Mouse (Mus musculus) intestine, embryonic 15.5 days (tissue): ENCODE data around the gene Gm49416. TPM values are rescaled to one million over a fixed set of nuclear protein-coding genes. Genes with fewer than 3 reads are reported as not detected.
"Not testable (repeated sequence)": the region's sequence is repeated elsewhere in the genome, so short reads cannot be mapped to it uniquely, and the experiment has no call there.

Experiments
- ATAC-seq: fragments of 200-750 bp; cut with Nextera tagmentation; 2 replicates; pipeline ENCODE4 v1.8.0; 2017; ENCODE audit warnings: moderate TSS enrichment, moderate library complexity
- H3K27ac ChIP-seq: fragments of 300-500 bp; sonication (generic); 2 replicates; pipeline ENCODE4 v1.5.1; 2015; ENCODE audit warnings: mild to moderate bottlenecking, inconsistent platforms
- H3K27me3 ChIP-seq: fragments of 300-500 bp; sonication (generic); replicated peaks from 2 replicates; pipeline ENCODE4 v1.6.1; 2015; ENCODE audit warnings: inconsistent platforms
- H3K36me3 ChIP-seq: fragments of 300-500 bp; sonication (generic); 2 replicates; pipeline ENCODE4 v1.6.1; 2015; ENCODE audit warnings: inconsistent platforms
- H3K4me1 ChIP-seq: fragments of 300-500 bp; sonication (generic); replicated peaks from 2 replicates; pipeline ENCODE4 v1.6.1; 2015; ENCODE audit warnings: inconsistent platforms
- H3K4me2 ChIP-seq: fragments of 300-500 bp; sonication (generic); replicated peaks from 2 replicates; pipeline ENCODE4 v1.6.1; 2015; ENCODE audit warnings: mild to moderate bottlenecking, inconsistent platforms
- H3K4me3 ChIP-seq: fragments of 300-500 bp; sonication (generic); replicated peaks from 2 replicates; pipeline ENCODE4 v1.5.1; 2015; ENCODE audit warnings: inconsistent platforms
- H3K9ac ChIP-seq: fragments of 300-500 bp; sonication (generic); 2 replicates; pipeline ENCODE4 v1.6.1; 2015; ENCODE audit warnings: inconsistent platforms
- H3K9me3 ChIP-seq: fragments of 300-500 bp; sonication (generic); 2 replicates; pipeline ENCODE4 v1.6.1; 2016; ENCODE audit warnings: inconsistent platforms
- WGBS: fragments of 180-500 bp; shearing (Covaris S2); methylation state at CpG from one replicate; pipeline ENCODE4 v1.1.7; 2015; 5-methylcytosine and 5-hydroxymethylcytosine counted together
- polyA plus RNA-seq: library from polyadenylated mRNA; unstranded; fragments of >200 nt; fragmentation: Nextera tagmentation; extraction: Ambion mirVana; gene quantifications from 2 replicates; pipeline ENCODE4 v1.2.1, GENCODE M21; 2015

The Gm49416 gene
- polyA plus RNA-seq, 1 experiment from 2014 or later: not detected

GRCm38 (mm10) chr19:8886916-8887584, 1.7 kb upstream of the Gm49416 start:
- no peak overlapping the region for H3K4me3 ChIP-seq

GRCm38 (mm10) chr19:8887585-8888463, 902 bp upstream of the Gm49416 start:
- Histone ChIP-seq H3K36me3 (no peaks in the 10 kb centered on the region; the same call in 1 of the 2 replicates), H3K9ac (peak overlapping the region; percentile 78), H3K27me3 (no peaks in the 10 kb centered on the region), H3K4me2 (peak overlapping the region; percentile 57), H3K4me1 (peaks cover 9% of the 10 kb centered on the region), H3K9me3 (no peaks in the 10 kb centered on the region), H3K27ac (peak overlapping the region; percentile 84), H3K4me3 (peak overlapping the region; percentile 69)
- 15% methylated on average over 19 of the region's 19 CpGs for WGBS
- no peak for ATAC-seq

More at GRCm38 (mm10) chr19:8886916-8887584, 1.7 kb upstream of the Gm49416 start:
- H3K36me3 ChIP-seq: no peaks in the 10 kb centered on the region; the same call in 1 of the 2 replicates
- H3K9ac ChIP-seq: peak overlapping the region; percentile 78; the same call in 1 of the 2 replicates
- H3K9me3 ChIP-seq: no peaks in the 10 kb centered on the region
- H3K4me1 ChIP-seq: peaks cover 9% of the 10 kb centered on the region
- ATAC-seq: no peak
- H3K27me3 ChIP-seq: no peaks in the 10 kb centered on the region
- peak overlapping the region; percentile 84 for H3K27ac ChIP-seq
- peak overlapping the region; percentile 57 for H3K4me2 ChIP-seq
- 35% methylated on average over 1 of the region's 1 CpGs for WGBS

GRCm38 (mm10) chr19:8892829-8893766, 4.4 kb downstream of the Gm49416 start, which contains the start of gene Ints5:
Ints5 (plus strand) TSS chr19:8893005.
- Histone ChIP-seq H3K4me2 (peak within 1 kb of the TSS; percentile 66), H3K9me3 (no peaks in the 10 kb centered on the region), H3K27ac (peak within 1 kb of the TSS; percentile 92), H3K4me3 (peak within 1 kb of the TSS; percentile 71), H3K27me3 (no peaks in the 10 kb centered on the region), H3K36me3 (peaks cover 9% of the 10 kb centered on the region; the same call in 1 of the 2 replicates), H3K9ac (peak within 1 kb of the TSS; percentile 91), H3K4me1 (peaks cover 26% of the 10 kb centered on the region)
- ATAC-seq: peak; percentile 61
- 2% methylated on average over 54 of the region's 54 CpGs for WGBS

GRCm38 (mm10) chr19:8895397-8895960, 6.8 kb downstream of the Gm49416 start:
- 95% methylated on average over 9 of the region's 9 CpGs for WGBS

GRCm38 (mm10) chr19:8896231-8896630, 7.5 kb downstream of the Gm49416 start:
- H3K27me3 ChIP-seq, H3K4me3 ChIP-seq, H3K9me3 ChIP-seq, H3K36me3 ChIP-seq, ATAC-seq, H3K27ac ChIP-seq: not testable (repeated sequence)
- H3K4me1 ChIP-seq: peaks cover 22% of the 10 kb centered on the region
- WGBS: 73% methylated on average over 5 of the region's 5 CpGs
- peak overlapping the region; percentile 53; the same call in 1 of the 2 replicates for H3K9ac ChIP-seq
- H3K4me2 ChIP-seq: peak overlapping the region; percentile 64; the same call in 1 of the 2 replicates

More at GRCm38 (mm10) chr19:8895397-8895960, 6.8 kb downstream of the Gm49416 start:
- ATAC-seq: no peak
- H3K9ac ChIP-seq: no peak overlapping the region; the same call in 1 of the 2 replicates
- H3K4me1 ChIP-seq: peaks cover 22% of the 10 kb centered on the region
- H3K27ac ChIP-seq: no peak overlapping the region
- peaks cover 9% of the 10 kb centered on the region; the same call in 1 of the 2 replicates for H3K36me3 ChIP-seq
- H3K4me2 ChIP-seq: no peak overlapping the region; the same call in 1 of the 2 replicates
- no peaks in the 10 kb centered on the region for H3K9me3 ChIP-seq
- H3K4me3 ChIP-seq: no peak overlapping the region
- H3K27me3 ChIP-seq: no peaks in the 10 kb centered on the region

- not testable (repeated sequence) for H3K9me3 ChIP-seq, H3K27me3 ChIP-seq
- peak overlapping the region; percentile 91 for H3K27ac ChIP-seq
- H3K36me3 ChIP-seq: peaks cover 12% of the 10 kb centered on the region; the same call in 1 of the 2 replicates
- H3K4me3 ChIP-seq: peak overlapping the region; percentile 87
- ATAC-seq: peak; percentile 60
- peak overlapping the region; percentile 53 for H3K9ac ChIP-seq
- H3K4me2 ChIP-seq: peak overlapping the region; percentile 64
- H3K4me1 ChIP-seq: peaks cover 22% of the 10 kb centered on the region
- 20% methylated on average over 21 of the region's 21 CpGs for WGBS
Observed at GRCm38 (mm10) chr19:8897211-8897864, 8.6 kb downstream of the Gm49416 start.

GRCm38 (mm10) chr19:8897865-8898495, 9.3 kb downstream of the Gm49416 start, which contains the start of gene Ganab:
Ganab (plus strand) TSS chr19:8898071.
- peak within 1 kb of the TSS; percentile 87 for H3K4me3 ChIP-seq
- H3K27me3 ChIP-seq: no peaks in the 10 kb centered on the region
- ATAC-seq: peak; percentile 99
- H3K36me3 ChIP-seq: peaks cover 13% of the 10 kb centered on the region; the same call in 1 of the 2 replicates
- H3K9ac ChIP-seq: peak within 1 kb of the TSS; percentile 94
- WGBS: under 1% methylated on average over 49 of the region's 53 CpGs
- peak within 1 kb of the TSS; percentile 66 for H3K4me2 ChIP-seq
- peak within 1 kb of the TSS; percentile 91 for H3K27ac ChIP-seq
- peaks cover 22% of the 10 kb centered on the region for H3K4me1 ChIP-seq
- no peaks in the 10 kb centered on the region for H3K9me3 ChIP-seq

GRCm38 (mm10) chr19:8898576-8898975, 9.8 kb downstream of the Gm49416 start:
- Histone ChIP-seq H3K27me3 (no peaks in the 10 kb centered on the region), H3K4me2 (peak overlapping the region; percentile 66), H3K9me3 (no peaks in the 10 kb centered on the region), H3K9ac (peak overlapping the region; percentile 94), H3K27ac (peak overlapping the region; percentile 87), H3K36me3 (peaks cover 13% of the 10 kb centered on the region; the same call in 1 of the 2 replicates), H3K4me1 (peaks cover 21% of the 10 kb centered on the region), H3K4me3 (peak overlapping the region; percentile 87)
- 5% methylated on average over 13 of the region's 13 CpGs for WGBS
- no peak for ATAC-seq

GRCm38 (mm10) chr19:8899079-8899478, 10.4 kb downstream of the Gm49416 start:
- no peaks in the 10 kb centered on the region for H3K9me3 ChIP-seq
- peak overlapping the region; percentile 94 for H3K9ac ChIP-seq
- H3K27me3 ChIP-seq: no peaks in the 10 kb centered on the region
- peak overlapping the region; percentile 66 for H3K4me2 ChIP-seq
- H3K4me1 ChIP-seq: peaks cover 17% of the 10 kb centered on the region
- H3K27ac ChIP-seq: no peak overlapping the region
- no peak for ATAC-seq
- H3K4me3 ChIP-seq: peak overlapping the region; percentile 87
- 27% methylated on average over 3 of the region's 3 CpGs for WGBS
- peaks cover 13% of the 10 kb centered on the region; the same call in 1 of the 2 replicates for H3K36me3 ChIP-seq

- Histone ChIP-seq H3K4me3 (no peak overlapping the region), H3K27me3 (no peaks in the 10 kb centered on the region), H3K9me3 (no peaks in the 10 kb centered on the region), H3K4me2 (no peak overlapping the region), H3K27ac (no peak overlapping the region), H3K4me1 (no peaks in the 10 kb centered on the region), H3K9ac (no peak overlapping the region), H3K36me3 (peaks cover 32% of the 10 kb centered on the region)
- no peak for ATAC-seq
- WGBS: 95% methylated on average over 5 of the region's 5 CpGs
Observed at GRCm38 (mm10) chr19:8903412-8903811, 14.7 kb downstream of the Gm49416 start.
